Comparison of ENCODE assay signal across 20 mouse cellular contexts in the genomic region with DNA sequence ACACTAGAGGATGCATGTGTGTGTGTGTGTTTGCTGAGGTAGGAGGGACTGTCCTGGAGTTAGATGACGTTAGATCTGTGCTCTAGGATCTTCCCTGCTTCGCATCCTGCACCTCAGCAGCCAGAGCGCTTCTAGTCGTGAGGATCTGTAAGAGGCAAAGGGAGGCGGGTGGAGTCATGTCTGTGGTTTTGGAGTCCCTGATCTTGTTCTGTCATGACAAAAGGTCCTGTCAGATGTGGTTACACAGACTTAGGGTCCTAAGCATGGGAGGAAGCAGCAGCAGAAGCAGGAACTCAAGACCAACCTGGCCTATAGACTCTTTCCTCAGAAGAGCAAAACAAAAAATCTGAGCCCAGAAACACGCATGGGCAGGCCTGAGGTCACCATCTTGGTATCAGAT. TPM values are rescaled to one million over a fixed set of nuclear protein-coding genes. Genes with fewer than 3 reads are reported as not detected.
DNase-seq lines count a peak whose midpoint lies in the region; ATAC-seq and TF ChIP-seq lines count a peak whose summit lies in the region.
"Had no signal": no experiment of that assay in that cellular context is flagged by ENCODE, and none has a peak within 500 bp of the region (broad histone marks: within the 10 kb centered on the region; RNA-seq: fewer than 3 reads in every experiment).

No protein-coding gene starts in this region.

- peak overlapping the region; percentile 29; the same call in 1 of the 2 replicates for H3K9ac ChIP-seq in hindbrain, embryonic 13.5 days
- no peak overlapping the region for H3K9ac ChIP-seq in hindbrain, embryonic 11.5 days (ENCODE audit: low read depth, low read length)
- H3K9ac ChIP-seq: liver, embryonic 14.5 days had no signal

- H3K4me2 ChIP-seq in hindbrain, embryonic 13.5 days, result no peak overlapping the region
- no peak overlapping the region for H3K4me2 ChIP-seq in hindbrain, embryonic 11.5 days (replicated peaks; ENCODE audit: low read depth, low read length)

- no peak for DNase-seq in hindbrain, embryonic 11.5 days (ENCODE audit: low spot score)
- DNase-seq in thymus, postnatal 25 days, result peak; percentile 24
- DNase-seq in thymus, adult 2 months, result no peak
- DNase-seq in thymus, postnatal 4 days, result peak; percentile 31
- no peak for DNase-seq in urinary bladder, adult 18-20 months (ENCODE audit: low spot score in 2 of 2)
- DNase-seq: cerebellum, adult 11-12 months; gastrocnemius, postnatal 14 days; lung, postnatal 10 days; spleen, adult 18-20 months had no signal

- peaks cover 20% of the 10 kb centered on the region for H3K4me1 ChIP-seq in hindbrain, embryonic 13.5 days (replicated peaks)
- no peaks in the 10 kb centered on the region for H3K4me1 ChIP-seq in hindbrain, embryonic 11.5 days (replicated peaks; ENCODE audit: control insufficient read depth, insufficient read depth, low read length)
- peaks cover 17% of the 10 kb centered on the region for H3K4me1 ChIP-seq in thymus, adult 2 months (replicated peaks; ENCODE audit: control insufficient read depth, insufficient read depth, low read length)

- peaks cover 52% of the 10 kb centered on the region for H3K27me3 ChIP-seq in hindbrain, embryonic 13.5 days
- H3K27me3 ChIP-seq in hindbrain, embryonic 11.5 days (ENCODE audit: control insufficient read depth, insufficient read depth, low read length), result peaks cover 24% of the 10 kb centered on the region
- H3K27me3 ChIP-seq in thymus, adult 2 months (ENCODE audit: control insufficient read depth, insufficient read depth, low read length), result no peaks in the 10 kb centered on the region; the same call in 1 of the 2 replicates

- no peaks in the 10 kb centered on the region for H3K9me3 ChIP-seq in hindbrain, embryonic 13.5 days
- no peaks in the 10 kb centered on the region for H3K9me3 ChIP-seq in hindbrain, embryonic 11.5 days (ENCODE audit: control insufficient read depth, low read length)
- H3K9me3 ChIP-seq: heart, embryonic 10.5 days had no signal

- no peak for TF ChIP-seq POLR2A in thymus, adult 2 months (IDR thresholded peaks at IDR 0.05; ENCODE audit: control insufficient read depth, extremely low read depth, insufficient read depth, low read length, poor library complexity)

- ATAC-seq in hindbrain, embryonic 13.5 days (ENCODE audit: low FRiP score), result no peak
- ATAC-seq in hindbrain, embryonic 11.5 days (ENCODE audit: low FRiP score), result no peak
- ATAC-seq in common myeloid progenitor, adult 5-6 weeks (replicated peaks; ENCODE audit: low read depth, poor library complexity, severe bottlenecking), result peak; percentile 53
- ATAC-seq in monocyte, adult 5-6 weeks (replicated peaks; ENCODE audit: insufficient number of reproducible peaks, low FRiP score, low TSS enrichment, poor library complexity, severe bottlenecking), result no peak
- ATAC-seq: Patski had no signal

- WGBS in hindbrain, embryonic 13.5 days, result 84% methylated on average over 6 of the region's 6 CpGs
- 86% methylated on average over 6 of the region's 6 CpGs for WGBS in hindbrain, embryonic 11.5 days
- 4% methylated on average over 6 of the region's 6 CpGs for WGBS in thymus, adult 2 months

- no peak for TF ChIP-seq CTCF in thymus, adult 2 months (IDR thresholded peaks at IDR 0.05; ENCODE audit: borderline replicate concordance, control insufficient read depth, extremely low read depth, insufficient read depth, low read length, poor library complexity)

- H3K27ac ChIP-seq in hindbrain, embryonic 13.5 days, result no peak overlapping the region
- no peak overlapping the region for H3K27ac ChIP-seq in hindbrain, embryonic 11.5 days (ENCODE audit: low read depth, low read length)
- no peak overlapping the region for H3K27ac ChIP-seq in thymus, adult 2 months (ENCODE audit: control insufficient read depth, insufficient read depth, low read length)
- H3K27ac ChIP-seq: liver, embryonic 14.5 days had no signal

- no peak overlapping the region for H3K4me3 ChIP-seq in hindbrain, embryonic 13.5 days
- no peak overlapping the region for H3K4me3 ChIP-seq in hindbrain, embryonic 11.5 days (ENCODE audit: low read depth, low read length)
- no peak overlapping the region for H3K4me3 ChIP-seq in thymus, adult 2 months (ENCODE audit: control insufficient read depth, insufficient read depth, low read length)
- H3K4me3 ChIP-seq: heart, embryonic 10.5 days had no signal

- no peaks in the 10 kb centered on the region for H3K36me3 ChIP-seq in hindbrain, embryonic 13.5 days
- H3K36me3 ChIP-seq in hindbrain, embryonic 11.5 days (ENCODE audit: control insufficient read depth, insufficient read depth, low read length), result no peaks in the 10 kb centered on the region
- H3K36me3 ChIP-seq in thymus, adult 2 months (ENCODE audit: control insufficient read depth, insufficient read depth, low read length), result no peaks in the 10 kb centered on the region
- H3K36me3 ChIP-seq: heart, embryonic 10.5 days had no signal

RNA-seq across cellular contexts. Expression of a gene that starts 1.4 kb away (rescaled TPM):
- 35.0 and 42.2 TPM in 2 replicates for polyA plus RNA-seq in hindbrain, embryonic 13.5 days (2015; fragmentation: Nextera tagmentation; extraction: Ambion mirVana)
- 17.6 and 18.0 TPM in 2 replicates for polyA plus RNA-seq in hindbrain, embryonic 11.5 days (2014; fragmentation: Nextera tagmentation; extraction: Ambion mirVana)
- polyA plus RNA-seq in thymus, adult 2 months (2012; rRNA removed), result 4.9 and 12.3 TPM in 2 replicates
- 6.4 and 23.9 TPM in 2 replicates for total RNA-seq in common myeloid progenitor, adult 5-6 weeks (2017)
- 12.4 to 19.4 TPM (median 14.3 TPM) in 3 replicates for total RNA-seq in monocyte, adult 5-6 weeks (2017)

RNA-seq across cellular contexts. Expression of a gene that starts 2.9 kb away (rescaled TPM):
- polyA plus RNA-seq in hindbrain, embryonic 13.5 days (2015; fragmentation: Nextera tagmentation; extraction: Ambion mirVana), result 0.21 and 0.25 TPM in 2 replicates
- polyA plus RNA-seq in hindbrain, embryonic 11.5 days (2014; fragmentation: Nextera tagmentation; extraction: Ambion mirVana), result 0.14 and 0.22 TPM in 2 replicates
- not detected in 2 replicates for polyA plus RNA-seq in thymus, adult 2 months (2012; rRNA removed)
- not detected in 2 replicates for total RNA-seq in common myeloid progenitor, adult 5-6 weeks (2017)
- total RNA-seq in monocyte, adult 5-6 weeks (2017), result not detected in 3 replicates
- total RNA-seq: gastrocnemius, postnatal 14 days; heart, postnatal 25 days; layer of hippocampus, postnatal 14 days; left cerebral cortex, postnatal 36 days had no signal

RNA-seq across cellular contexts. Expression of a gene that starts 7.4 kb away (rescaled TPM):
- polyA plus RNA-seq in hindbrain, embryonic 13.5 days (2015; fragmentation: Nextera tagmentation; extraction: Ambion mirVana), result 2.5 and 3.3 TPM in 2 replicates
- polyA plus RNA-seq in hindbrain, embryonic 11.5 days (2014; fragmentation: Nextera tagmentation; extraction: Ambion mirVana), result 0.57 and 0.82 TPM in 2 replicates
- 7.8 TPM in 2 replicates for polyA plus RNA-seq in thymus, adult 2 months (2012; rRNA removed)
- 1.6 and 2.4 TPM in 2 replicates for total RNA-seq in common myeloid progenitor, adult 5-6 weeks (2017)
- not detected in 3 replicates for total RNA-seq in monocyte, adult 5-6 weeks (2017)
- polyA plus RNA-seq: Patski had no signal

RNA-seq across cellular contexts. Expression of a gene that starts 12.1 kb away (rescaled TPM):
- polyA plus RNA-seq in hindbrain, embryonic 13.5 days (2015; fragmentation: Nextera tagmentation; extraction: Ambion mirVana), result 67.9 and 75.5 TPM in 2 replicates
- polyA plus RNA-seq in hindbrain, embryonic 11.5 days (2014; fragmentation: Nextera tagmentation; extraction: Ambion mirVana), result 53.3 and 55.3 TPM in 2 replicates
- polyA plus RNA-seq in thymus, adult 2 months (2012; rRNA removed), result 83.4 and 89.6 TPM in 2 replicates
- total RNA-seq in common myeloid progenitor, adult 5-6 weeks (2017), result 78.2 and 83.9 TPM in 2 replicates
- 42.7 to 71.6 TPM (median 51.7 TPM) in 3 replicates for total RNA-seq in monocyte, adult 5-6 weeks (2017)

RNA-seq across cellular contexts. Expression of a gene that starts 32.5 kb away (rescaled TPM):
- polyA plus RNA-seq in hindbrain, embryonic 13.5 days (2015; fragmentation: Nextera tagmentation; extraction: Ambion mirVana), result not detected in 2 replicates
- not detected in 2 replicates for polyA plus RNA-seq in hindbrain, embryonic 11.5 days (2014; fragmentation: Nextera tagmentation; extraction: Ambion mirVana)
- polyA plus RNA-seq in thymus, adult 2 months (2012; rRNA removed), result 0.24 TPM in 1 of 2 replicates, not detected in the other
- not detected in 2 replicates for total RNA-seq in common myeloid progenitor, adult 5-6 weeks (2017)
- total RNA-seq in monocyte, adult 5-6 weeks (2017), result not detected in 3 replicates
- total RNA-seq: layer of hippocampus, postnatal 14 days; left cerebral cortex, postnatal 36 days had no signal
- polyA plus RNA-seq: frontal cortex, adult 2 months; heart, embryonic 10.5 days; kidney, embryonic 14.5 days; liver, embryonic 14.5 days; Patski had no signal

Comparison
In these comparisons a context has a peak if more than half of its experiments do, and no peak if none do; other contexts are left out.
1. DNase-seq: peak in thymus, postnatal 25 days (single experiment) and thymus, postnatal 4 days (single experiment); none in hindbrain, embryonic 11.5 days (single experiment), thymus, adult 2 months (single experiment) and urinary bladder, adult 18-20 months (0 of 2).